Mouse (Mus musculus): ENCODE results near the gene Fam3c.

The Fam3c gene

GRCm38 (mm10) chr6:22351551-22351950 is 4.5 kb downstream of the Fam3c start:
- no peak for DNase-seq

- no peak for DNase-seq
These were observed 5.8 kb downstream of the Fam3c start for GRCm38 (mm10) chr6:22350239-22350571.

- DNase-seq = no peak
These were observed 6.4 kb downstream of the Fam3c start for GRCm38 (mm10) chr6:22349531-22350238.

GRCm38 (mm10) chr6:22348975-22349374 is 7.1 kb downstream of the Fam3c start:
- no peak for DNase-seq

GRCm38 (mm10) chr6:22348130-22348529 is 7.9 kb downstream of the Fam3c start:
- DNase-seq = peak; percentile 18 to 49

GRCm38 (mm10) chr6:22347132-22347902 is 8.7 kb downstream of the Fam3c start:
- DNase-seq = no peak

GRCm38 (mm10) chr6:22344443-22344842 is 11.6 kb downstream of the Fam3c start:
- no peak for DNase-seq

- no peak for DNase-seq
These were observed 12.3 kb downstream of the Fam3c start for GRCm38 (mm10) chr6:22343706-22344105.

- no peak for DNase-seq
These were observed 12.8 kb downstream of the Fam3c start for GRCm38 (mm10) chr6:22343292-22343691.

GRCm38 (mm10) chr6:22340779-22341178 is 15.3 kb downstream of the Fam3c start:
- DNase-seq = no peak

GRCm38 (mm10) chr6:22339763-22340542 is 16.1 kb downstream of the Fam3c start:
- DNase-seq = no peak

- DNase-seq = no peak
These were observed 23.5 kb downstream of the Fam3c start for GRCm38 (mm10) chr6:22332548-22332947.

- no peak for DNase-seq
These were observed 25.7 kb downstream of the Fam3c start for GRCm38 (mm10) chr6:22330169-22330960.

- no peak for DNase-seq
These were observed 28.1 kb downstream of the Fam3c start for GRCm38 (mm10) chr6:22327931-22328330.

GRCm38 (mm10) chr6:22327091-22327490 is 29.0 kb downstream of the Fam3c start:
- no peak for DNase-seq

- no peak for DNase-seq
These were observed 29.8 kb downstream of the Fam3c start for GRCm38 (mm10) chr6:22326289-22326688.

GRCm38 (mm10) chr6:22325364-22326072 is 30.5 kb downstream of the Fam3c start:
- peak; percentile 75 to 83 for DNase-seq

GRCm38 (mm10) chr6:22298059-22298458 is 58.0 kb downstream of the Fam3c start:
- no peak for DNase-seq

- no peak for DNase-seq
These were observed 59.0 kb downstream of the Fam3c start for GRCm38 (mm10) chr6:22297028-22297427.

- DNase-seq = no peak
These were observed 62.1 kb downstream of the Fam3c start for GRCm38 (mm10) chr6:22293922-22294321.

GRCm38 (mm10) chr6:22292056-22292455 is 64.0 kb downstream of the Fam3c start:
- DNase-seq = no peak

- no peak for DNase-seq
These were observed 65.3 kb downstream of the Fam3c start for GRCm38 (mm10) chr6:22290790-22291189.

Data from cerebellum, postnatal 25 days (tissue).